Mouse (Mus musculus) lung, postnatal 0 days (tissue): Measurements from ENCODE around the gene Ccr2. TPM values are rescaled to one million over a fixed set of nuclear protein-coding genes. Genes with fewer than 3 reads are reported as not detected.

Experiments
- ATAC-seq: fragments of 200-750 bp; cut with Nextera tagmentation; 2 replicates; pipeline ENCODE4 v1.8.0; 2017; ENCODE audit warnings: moderate library complexity
- DNase-seq: peaks from one replicate; pipeline ENCODE4 v3.0.0-alpha.2; 2016; ENCODE audit warnings: low spot score
- H3K27ac ChIP-seq: fragments of 300-500 bp; sonication (generic); 2 replicates; pipeline ENCODE4 v1.5.1; 2014; ENCODE audit warnings: antibody characterized with exemption, mild to moderate bottlenecking, low read length, mixed read lengths
- H3K27me3 ChIP-seq: fragments of 300-500 bp; sonication (generic); replicated peaks from 2 replicates; pipeline ENCODE4 v1.6.1; 2014; ENCODE audit warnings: low read length, mixed read lengths; ENCODE audit not compliant: insufficient read depth
- H3K36me3 ChIP-seq: fragments of 300-500 bp; sonication (generic); 2 replicates; pipeline ENCODE4 v1.6.1; 2014; ENCODE audit warnings: low read length, mixed read lengths; ENCODE audit not compliant: insufficient read depth
- H3K4me1 ChIP-seq: fragments of 300-500 bp; sonication (generic); 2 replicates; pipeline ENCODE4 v1.6.1; 2014; ENCODE audit warnings: antibody characterized with exemption, low read depth, low read length, mixed read lengths; ENCODE audit not compliant: insufficient read depth
- H3K4me2 ChIP-seq: fragments of 300-500 bp; sonication (generic); replicated peaks from 2 replicates; pipeline ENCODE4 v1.6.1; 2014; ENCODE audit warnings: low read depth, mild to moderate bottlenecking, low read length, moderate library complexity, mixed read lengths
- H3K4me3 ChIP-seq: fragments of 300-500 bp; sonication (generic); 2 replicates; pipeline ENCODE4 v1.5.1; 2014; ENCODE audit warnings: low read depth, low read length
- H3K9ac ChIP-seq: fragments of 300-500 bp; sonication (generic); replicated peaks from 2 replicates; pipeline ENCODE4 v1.6.1; 2014; ENCODE audit warnings: low read depth, mild to moderate bottlenecking
- H3K9me3 ChIP-seq: fragments of 300-500 bp; sonication (generic); 2 replicates; pipeline ENCODE4 v1.6.1; 2016; ENCODE audit warnings: low read length, mixed read lengths
- CTCF ChIP-seq: IDR thresholded peaks from 2 replicates; pipeline ENCODE4 v1.5.1; 2016; ENCODE audit warnings: antibody characterized with exemption, mild to moderate bottlenecking
- EP300 ChIP-seq: IDR thresholded peaks from 2 replicates; pipeline ENCODE4 v1.6.1; 2016; ENCODE audit warnings: antibody characterized with exemption, mild to moderate bottlenecking, control low read depth
- WGBS: fragments of 180-500 bp; shearing (Covaris S2); extraction: QIAGEN DNeasy Blood & Tissue Kit; methylation state at CpG from one replicate; pipeline ENCODE4 v1.1.7; 2014; 5-methylcytosine and 5-hydroxymethylcytosine counted together
- polyA plus RNA-seq: library from polyadenylated mRNA; unstranded; fragments of >200 nt; fragmentation: Nextera tagmentation; extraction: Ambion mirVana; gene quantifications from 2 replicates; pipeline ENCODE4 v1.2.1, GENCODE M21; 2015

Gene Ccr2
- polyA plus RNA-seq, 1 experiment from 2014 or later, result 6.7 TPM

DNA sequence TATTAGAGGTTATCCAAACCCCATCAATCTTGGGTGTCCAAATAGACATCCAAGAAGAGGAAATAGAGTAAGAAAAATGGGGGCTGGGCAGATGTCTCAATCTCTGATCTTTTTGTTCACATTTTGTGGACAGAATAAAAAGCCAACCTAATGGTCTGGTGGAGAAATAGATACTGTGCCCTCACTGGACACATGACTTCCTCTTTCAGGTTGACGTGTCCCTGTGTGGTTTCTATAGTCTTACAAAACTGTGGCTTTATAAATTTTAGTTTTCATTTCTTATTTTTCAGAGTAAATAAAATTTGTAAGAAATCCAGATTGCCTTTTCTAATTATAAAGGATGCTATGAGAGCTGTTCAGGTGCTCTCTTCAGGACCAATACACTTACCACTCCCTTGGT lies 41.9 kb downstream of the Ccr2 start:
- TF ChIP-seq CTCF, result no peak
- TF ChIP-seq EP300, result no peak
- 74% methylated on average over 1 of the region's 1 CpGs for WGBS
- no peaks in the 10 kb centered on the region for H3K36me3 ChIP-seq
- no peak for DNase-seq
- no peak for ATAC-seq
- no peaks in the 10 kb centered on the region for H3K27me3 ChIP-seq
- no peaks in the 10 kb centered on the region for H3K4me1 ChIP-seq
- H3K4me2 ChIP-seq, result no peak overlapping the region
- H3K4me3 ChIP-seq, result no peak overlapping the region
- no peaks in the 10 kb centered on the region for H3K9me3 ChIP-seq
- H3K27ac ChIP-seq, result no peak overlapping the region
- H3K9ac ChIP-seq, result no peak overlapping the region

DNA sequence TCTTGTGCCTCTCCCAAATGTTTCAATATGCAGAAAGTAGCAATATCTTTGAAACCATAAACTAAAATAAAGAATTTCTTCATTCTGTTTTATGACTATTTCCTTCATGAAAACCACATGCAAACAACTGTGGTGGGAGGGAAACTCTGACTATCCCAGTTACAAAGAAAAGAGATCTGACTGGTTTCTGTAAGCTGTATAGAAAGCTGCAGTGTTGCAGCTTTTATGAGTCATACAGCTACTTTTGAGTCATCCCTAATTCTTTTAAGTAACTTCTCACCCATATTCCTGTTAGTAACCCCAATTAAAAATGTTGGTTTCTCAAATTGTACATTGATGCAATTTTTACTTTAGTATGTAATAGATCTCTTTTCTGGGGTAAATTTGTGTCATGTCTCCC lies 44.6 kb downstream of the Ccr2 start:
- no peak for ATAC-seq
- no peak for TF ChIP-seq EP300
- TF ChIP-seq CTCF, result no peak
- no peak overlapping the region for H3K27ac ChIP-seq
- no peaks in the 10 kb centered on the region for H3K4me1 ChIP-seq
- no peaks in the 10 kb centered on the region for H3K27me3 ChIP-seq
- H3K9me3 ChIP-seq, result no peaks in the 10 kb centered on the region
- H3K4me3 ChIP-seq, result no peak overlapping the region
- no peak overlapping the region for H3K4me2 ChIP-seq
- no peak for DNase-seq
- H3K36me3 ChIP-seq, result no peaks in the 10 kb centered on the region
- H3K9ac ChIP-seq, result no peak overlapping the region

Other genes starting within 250 kb of the Ccr2 start
- 0.02 and 0.06 TPM in 2 replicates for gene Xcr1, start 239.9 kb upstream of the Ccr2 start, polyA plus RNA-seq
- 8.2 and 9.9 TPM in 2 replicates for gene Ccr1, start 133.3 kb upstream of the Ccr2 start, polyA plus RNA-seq
- not detected in 2 replicates for gene Ccr1l1, start 123.5 kb upstream of the Ccr2 start, polyA plus RNA-seq
- 0.04 TPM in 2 replicates for gene Ccr3, start 80.0 kb upstream of the Ccr2 start, polyA plus RNA-seq
- gene Ccr5, start 19.6 kb downstream of the Ccr2 start, polyA plus RNA-seq, result 0.92 and 1.3 TPM in 2 replicates
- gene 2010315B03Rik, start 210.7 kb downstream of the Ccr2 start, polyA plus RNA-seq, result 11.4 and 11.7 TPM in 2 replicates